9 mouse cellular contexts compared by ENCODE assay signal in the genomic region with DNA sequence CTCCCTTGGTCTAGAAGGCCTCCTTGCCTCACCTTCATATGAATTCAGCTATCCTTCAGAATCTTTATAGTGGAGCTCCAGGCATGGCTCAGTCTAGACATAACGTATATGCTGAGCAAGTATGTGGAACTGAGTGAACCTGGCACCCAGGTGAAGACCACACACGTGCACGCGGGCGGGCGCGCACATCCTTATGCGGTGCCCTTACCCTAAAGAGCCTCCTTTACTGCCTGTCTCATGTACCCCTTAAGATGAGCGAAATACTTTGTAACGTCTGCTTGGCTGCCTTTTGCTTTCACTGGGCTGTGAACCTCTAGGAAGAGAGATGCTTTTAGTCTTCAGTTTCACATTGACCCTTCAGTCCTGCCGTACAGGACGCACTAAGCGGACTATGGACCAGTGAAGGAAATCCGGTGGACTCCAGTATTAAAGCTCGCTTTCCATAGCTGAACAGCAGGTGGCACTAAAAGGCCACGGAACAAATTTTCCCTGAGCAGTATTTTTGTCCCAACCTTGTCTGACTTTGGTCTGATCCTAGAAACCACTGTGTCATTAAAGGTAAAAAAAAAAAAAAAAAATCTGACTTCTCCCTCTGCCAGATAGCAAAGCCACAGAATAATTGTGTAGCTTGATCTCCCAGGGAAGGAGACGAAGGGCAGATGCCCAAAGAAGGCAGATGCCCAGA. TPM values are rescaled to one million over a fixed set of nuclear protein-coding genes. Genes with fewer than 3 reads are reported as not detected.
DNase-seq lines count a peak whose midpoint lies in the region; ATAC-seq and TF ChIP-seq lines count a peak whose summit lies in the region.
"Had no signal": no experiment of that assay in that cellular context is flagged by ENCODE, and none has a peak within 500 bp of the region (broad histone marks: within the 10 kb centered on the region; RNA-seq: fewer than 3 reads in every experiment).

No protein-coding gene starts in this region.

- H3K27ac ChIP-seq in heart, adult 2 months = 0 out of 2 replicates have a peak overlapping the region, but pooled peaks have one; percentile 13
- H3K27ac ChIP-seq in heart, embryonic 10.5 days = no peak overlapping the region
- no peak overlapping the region for H3K27ac ChIP-seq in embryonic facial prominence, embryonic 14.5 days (replicated peaks; ENCODE audit: low read depth, low read length)
- H3K27ac ChIP-seq in liver, embryonic 14.5 days = no peak overlapping the region
- no peak overlapping the region for H3K27ac ChIP-seq in spleen, adult 2 months (ENCODE audit: insufficient read depth, low read length)
- H3K27ac ChIP-seq: midbrain, embryonic 12.5 days had no signal

- TF ChIP-seq POLR2A in heart, adult 2 months (IDR thresholded peaks at IDR 0.05; ENCODE audit: insufficient read depth, low read depth, low read length) = no peak
- no peak for TF ChIP-seq POLR2A in spleen, adult 2 months (IDR thresholded peaks at IDR 0.05; ENCODE audit: low read depth, low read length)

- no peaks in the 10 kb centered on the region for H3K79me2 ChIP-seq in heart, adult 2 months (replicated peaks; ENCODE audit: control insufficient read depth, insufficient read depth, low read length)

- H3K4me2 ChIP-seq in embryonic facial prominence, embryonic 14.5 days (ENCODE audit: low read depth, low read length) = no peak overlapping the region
- no peak overlapping the region for H3K4me2 ChIP-seq in liver, embryonic 14.5 days (ENCODE audit: low read depth)
- H3K4me2 ChIP-seq: midbrain, embryonic 12.5 days had no signal

- no peaks in the 10 kb centered on the region for H3K27me3 ChIP-seq in heart, adult 2 months (ENCODE audit: control insufficient read depth, insufficient read depth, low read length)
- H3K27me3 ChIP-seq in heart, embryonic 10.5 days (ENCODE audit: insufficient read depth, poor library complexity, severe bottlenecking) = no peaks in the 10 kb centered on the region
- no peaks in the 10 kb centered on the region for H3K27me3 ChIP-seq in embryonic facial prominence, embryonic 14.5 days (replicated peaks; ENCODE audit: control insufficient read depth, insufficient read depth, low read length)
- no peaks in the 10 kb centered on the region for H3K27me3 ChIP-seq in liver, embryonic 14.5 days (ENCODE audit: control insufficient read depth, insufficient read depth, low read length)
- no peaks in the 10 kb centered on the region for H3K27me3 ChIP-seq in spleen, adult 2 months (ENCODE audit: control insufficient read depth, insufficient read depth, low read length)
- H3K27me3 ChIP-seq: midbrain, embryonic 12.5 days had no signal

- peak; percentile 83 for TF ChIP-seq CTCF in heart, adult 2 months (IDR thresholded peaks at IDR 0.05)
- TF ChIP-seq CTCF in liver, embryonic 14.5 days (IDR thresholded peaks at IDR 0.05; ENCODE audit: low read depth) = peak; percentile 63
- peak; percentile 18; the same call in 1 of the 2 replicates for TF ChIP-seq CTCF in spleen, adult 2 months (IDR thresholded peaks at IDR 0.05; ENCODE audit: extremely low read depth, insufficient read depth, insufficient read length, insufficient replicate concordance)

- no peaks in the 10 kb centered on the region for H3K9me3 ChIP-seq in heart, embryonic 10.5 days
- no peaks in the 10 kb centered on the region for H3K9me3 ChIP-seq in embryonic facial prominence, embryonic 14.5 days (ENCODE audit: control insufficient read depth, low read length)
- no peaks in the 10 kb centered on the region for H3K9me3 ChIP-seq in liver, embryonic 14.5 days (ENCODE audit: control insufficient read depth, low read length)
- H3K9me3 ChIP-seq: midbrain, embryonic 12.5 days had no signal

- no peak for ATAC-seq in embryonic facial prominence, embryonic 14.5 days (ENCODE audit: low read depth)
- no peak for ATAC-seq in liver, embryonic 14.5 days (ENCODE audit: insufficient read depth)

- no peak overlapping the region for H3K9ac ChIP-seq in heart, adult 2 months (ENCODE audit: low read depth, low read length)
- no peak overlapping the region for H3K9ac ChIP-seq in embryonic facial prominence, embryonic 14.5 days (ENCODE audit: low read depth, low read length)
- no peak overlapping the region for H3K9ac ChIP-seq in liver, embryonic 14.5 days (replicated peaks)

- 0 out of 2 replicates have a peak, but pooled peaks have one; percentile 37 for TF ChIP-seq EP300 in heart, adult 2 months (IDR thresholded peaks at IDR 0.05; ENCODE audit: insufficient read depth, low read depth, low read length)
- no peak for TF ChIP-seq EP300 in liver, embryonic 14.5 days (IDR thresholded peaks at IDR 0.05; ENCODE audit: low read depth)

- peak; percentile 66 to 72 for DNase-seq in heart, adult 2 months
- DNase-seq in heart, embryonic 10.5 days (ENCODE audit: low spot score) = no peak
- DNase-seq in B cell, adult 2 months = peak; percentile 43 to 48
- DNase-seq in adrenal gland, postnatal 25 days = peak; percentile 51
- peak; percentile 66 for DNase-seq in embryonic facial prominence, embryonic 14.5 days (ENCODE audit: low spot score)
- peak; percentile 86 for DNase-seq in kidney, adult 9 months
- peak in 1 of 3 experiments; percentile 23 for DNase-seq in liver, embryonic 14.5 days (ENCODE audit: low read depth in 3 of 3, low spot score in 3 of 3)
- DNase-seq in spleen, adult 2 months (ENCODE audit: low read depth in 1 of 2, low spot score in 2 of 2) = peak in 1 of 2 experiments; percentile 27

- H3K4me3 ChIP-seq in heart, adult 2 months = no peak overlapping the region
- H3K4me3 ChIP-seq in heart, embryonic 10.5 days = no peak overlapping the region
- H3K4me3 ChIP-seq in embryonic facial prominence, embryonic 14.5 days (ENCODE audit: low read depth, low read length) = no peak overlapping the region
- no peak overlapping the region for H3K4me3 ChIP-seq in liver, embryonic 14.5 days (ENCODE audit: insufficient read depth in 1 of 2, low read depth in 2 of 2, low read length in 2 of 2)
- H3K4me3 ChIP-seq in spleen, adult 2 months (ENCODE audit: extremely low read depth, insufficient read depth, insufficient read length) = no peak overlapping the region
- H3K4me3 ChIP-seq: midbrain, embryonic 12.5 days had no signal

- H3K4me1 ChIP-seq in heart, adult 2 months (ENCODE audit: control insufficient read depth, insufficient read depth, low read length) = peaks cover 2% of the 10 kb centered on the region
- H3K4me1 ChIP-seq in heart, embryonic 10.5 days = 0 out of 2 replicates have a peak, but pooled peaks cover 5% of the 10 kb centered on the region
- peaks cover 8% of the 10 kb centered on the region for H3K4me1 ChIP-seq in embryonic facial prominence, embryonic 14.5 days (ENCODE audit: control insufficient read depth, insufficient read depth, low read length)
- peaks cover under 1 to 5% of the 10 kb centered on the region in 2 experiments; a peak in 3 of 4 replicates for H3K4me1 ChIP-seq in liver, embryonic 14.5 days (replicated peaks; ENCODE audit: control insufficient read depth in 2 of 2, insufficient read depth in 2 of 2, low read length in 1 of 2)
- H3K4me1 ChIP-seq in spleen, adult 2 months (ENCODE audit: control insufficient read depth, insufficient read depth, insufficient read length) = peaks cover 6% of the 10 kb centered on the region; the same call in 1 of the 2 replicates

- no peaks in the 10 kb centered on the region; the same call in 1 of the 2 replicates for H3K36me3 ChIP-seq in heart, adult 2 months (ENCODE audit: control insufficient read depth, insufficient read depth, low read length)
- H3K36me3 ChIP-seq in heart, embryonic 10.5 days = no peaks in the 10 kb centered on the region
- no peaks in the 10 kb centered on the region for H3K36me3 ChIP-seq in embryonic facial prominence, embryonic 14.5 days (ENCODE audit: control insufficient read depth, insufficient read depth, low read length)
- no peaks in the 10 kb centered on the region for H3K36me3 ChIP-seq in liver, embryonic 14.5 days (replicated peaks; ENCODE audit: control insufficient read depth, insufficient read depth, low read depth)
- H3K36me3 ChIP-seq in spleen, adult 2 months (ENCODE audit: control insufficient read depth, insufficient read depth, low read length) = no peaks in the 10 kb centered on the region

- WGBS in heart, adult 2 months = 49% methylated on average over 17 of the region's 17 CpGs
- 60% methylated on average over 17 of the region's 17 CpGs for WGBS in heart, embryonic 10.5 days
- 58% methylated on average over 17 of the region's 17 CpGs for WGBS in embryonic facial prominence, embryonic 14.5 days
- 49% methylated on average over 17 of the region's 17 CpGs for WGBS in liver, embryonic 14.5 days (ENCODE audit: insufficient replicate concordance)
- 50% methylated on average over 17 of the region's 17 CpGs for WGBS in spleen, adult 2 months

- intact Hi-C loops in heart, adult 2 months (cut with DNase I) = loop anchor here (1.0 to 10.0 kb wide), 7 partner anchors 34 to 744 kb away; a partner anchor contains a TSS

RNA-seq across cellular contexts. Expression of a gene that starts 3.6 kb away (rescaled TPM):
- total RNA-seq in heart, adult 2 months (2021) = 10 to 100 TPM; 27.5 to 30.8 TPM
- 28.9 and 41.9 TPM in 2 replicates for polyA plus RNA-seq in heart, adult 2 months (2012; rRNA removed)
- 48.1 and 56.6 TPM in 2 replicates for polyA plus RNA-seq in heart, embryonic 10.5 days (2016; fragmentation: Nextera tagmentation; extraction: Ambion mirVana)
- total RNA-seq in adrenal gland, postnatal 25 days (2021) = 27.3 and 38.0 TPM in 2 replicates
- polyA plus RNA-seq in embryonic facial prominence, embryonic 14.5 days (2014; fragmentation: Nextera tagmentation; extraction: Ambion mirVana) = 49.0 and 50.7 TPM in 2 replicates
- polyA plus RNA-seq in liver, embryonic 14.5 days (2012; rRNA removed) = 7.6 and 13.3 TPM in 2 replicates
- polyA plus RNA-seq in liver, embryonic 14.5 days (2014; fragmentation: Nextera tagmentation; extraction: Ambion mirVana) = 22.4 and 22.5 TPM in 2 replicates
- polyA plus RNA-seq in spleen, adult 2 months (2012; rRNA removed) = 4.1 and 4.3 TPM in 2 replicates

RNA-seq across cellular contexts. Expression of a gene that starts 3.9 kb away (rescaled TPM):
- total RNA-seq in heart, adult 2 months (2021) = under 1 TPM; 0.10 to 0.70 TPM
- polyA plus RNA-seq in heart, adult 2 months (2012; rRNA removed) = 0.29 and 0.41 TPM in 2 replicates
- polyA plus RNA-seq in heart, embryonic 10.5 days (2016; fragmentation: Nextera tagmentation; extraction: Ambion mirVana) = 6.9 and 9.1 TPM in 2 replicates
- total RNA-seq in adrenal gland, postnatal 25 days (2021) = 2.7 TPM in 2 replicates
- polyA plus RNA-seq in embryonic facial prominence, embryonic 14.5 days (2014; fragmentation: Nextera tagmentation; extraction: Ambion mirVana) = 5.7 and 6.3 TPM in 2 replicates
- polyA plus RNA-seq in liver, embryonic 14.5 days (2012; rRNA removed) = 3.4 and 4.2 TPM in 2 replicates
- polyA plus RNA-seq in liver, embryonic 14.5 days (2014; fragmentation: Nextera tagmentation; extraction: Ambion mirVana) = 4.0 and 4.2 TPM in 2 replicates
- polyA plus RNA-seq in spleen, adult 2 months (2012; rRNA removed) = 1.6 and 1.8 TPM in 2 replicates

RNA-seq across cellular contexts. Expression of a gene that starts 34.3 kb away (rescaled TPM):
- total RNA-seq in heart, adult 2 months (2021) = 10 to 100 TPM; 11.6 to 12.0 TPM
- 7.6 and 11.0 TPM in 2 replicates for polyA plus RNA-seq in heart, adult 2 months (2012; rRNA removed)
- 2.9 and 3.2 TPM in 2 replicates for polyA plus RNA-seq in heart, embryonic 10.5 days (2016; fragmentation: Nextera tagmentation; extraction: Ambion mirVana)
- total RNA-seq in adrenal gland, postnatal 25 days (2021) = 15.4 and 17.4 TPM in 2 replicates
- 12.5 and 13.7 TPM in 2 replicates for polyA plus RNA-seq in embryonic facial prominence, embryonic 14.5 days (2014; fragmentation: Nextera tagmentation; extraction: Ambion mirVana)
- polyA plus RNA-seq in liver, embryonic 14.5 days (2012; rRNA removed) = 0.39 and 0.44 TPM in 2 replicates
- polyA plus RNA-seq in liver, embryonic 14.5 days (2014; fragmentation: Nextera tagmentation; extraction: Ambion mirVana) = 0.33 and 0.62 TPM in 2 replicates
- polyA plus RNA-seq in spleen, adult 2 months (2012; rRNA removed) = 2.2 and 2.3 TPM in 2 replicates

RNA-seq across cellular contexts. Expression of a gene that starts 48.6 kb away (rescaled TPM):
- not detected for total RNA-seq in heart, adult 2 months (2021)
- polyA plus RNA-seq in heart, adult 2 months (2012; rRNA removed) = 0.94 and 3.2 TPM in 2 replicates
- polyA plus RNA-seq in heart, embryonic 10.5 days (2016; fragmentation: Nextera tagmentation; extraction: Ambion mirVana) = 1.0 TPM in 1 of 2 replicates, not detected in the other
- 0.82 TPM in 1 of 2 replicates, not detected in the other for total RNA-seq in adrenal gland, postnatal 25 days (2021)
- 6.0 and 16.3 TPM in 2 replicates for polyA plus RNA-seq in embryonic facial prominence, embryonic 14.5 days (2014; fragmentation: Nextera tagmentation; extraction: Ambion mirVana)
- polyA plus RNA-seq in liver, embryonic 14.5 days (2012; rRNA removed) = not detected in 2 replicates
- not detected in 2 replicates for polyA plus RNA-seq in liver, embryonic 14.5 days (2014; fragmentation: Nextera tagmentation; extraction: Ambion mirVana)
- 0.15 and 0.16 TPM in 2 replicates for polyA plus RNA-seq in spleen, adult 2 months (2012; rRNA removed)

Comparison
In these comparisons a context has a peak if more than half of its experiments do, and no peak if none do; other contexts are left out.
1. CTCF ChIP-seq: peak in every context shown above with its lines; median percentile 83 in heart, adult 2 months; 63 in liver, embryonic 14.5 days; 18 in spleen, adult 2 months.